Mouse (Mus musculus) kidney, postnatal 36 days (tissue): Measurements from ENCODE around the gene Klk1b5.
"Not testable (repeated sequence)": the region's sequence is repeated elsewhere in the genome, so short reads cannot be mapped to it uniquely, and the experiment has no call there.

Experiments
- DNase-seq, 2 experiments: peaks; one replicate each; pipeline ENCODE4 v3.0.0; 2021 to 2022; ENCODE audit warnings: mixed read lengths in 2 of 2

The Klk1b5 gene

GRCm38 (mm10) chr7:44215645-44216044 is at the start of gene Klk1b5:
TSS of gene Klk1b5 (plus strand) at chr7:44215945.
- DNase-seq = no peak

- DNase-seq = peak; percentile 49 to 57
These were observed 36.3 kb upstream of the Klk1b5 start for GRCm38 (mm10) chr7:44179299-44180045.

DNA sequence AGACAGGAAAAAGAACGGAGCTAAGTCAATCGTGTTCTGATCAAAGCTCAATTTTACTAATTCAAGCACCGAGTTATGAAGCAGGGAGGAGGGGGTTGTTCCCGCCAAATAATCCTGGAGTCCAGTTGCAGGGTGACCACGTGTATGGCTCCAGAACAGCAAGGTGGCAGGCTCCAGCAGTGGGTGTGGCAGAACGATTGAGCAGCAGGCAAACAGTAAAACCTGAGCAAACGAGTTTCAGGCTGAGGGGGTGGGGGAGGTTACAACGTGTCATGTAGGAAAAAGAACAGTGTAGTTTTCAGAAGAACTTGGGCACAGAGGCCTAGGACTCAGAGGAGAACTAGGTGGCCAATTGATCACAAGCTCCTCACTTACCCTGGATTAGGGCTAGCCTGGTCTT is 29.2 kb upstream of the Klk1b5 start:
- DNase-seq = peak; percentile 16 to 37

DNA sequence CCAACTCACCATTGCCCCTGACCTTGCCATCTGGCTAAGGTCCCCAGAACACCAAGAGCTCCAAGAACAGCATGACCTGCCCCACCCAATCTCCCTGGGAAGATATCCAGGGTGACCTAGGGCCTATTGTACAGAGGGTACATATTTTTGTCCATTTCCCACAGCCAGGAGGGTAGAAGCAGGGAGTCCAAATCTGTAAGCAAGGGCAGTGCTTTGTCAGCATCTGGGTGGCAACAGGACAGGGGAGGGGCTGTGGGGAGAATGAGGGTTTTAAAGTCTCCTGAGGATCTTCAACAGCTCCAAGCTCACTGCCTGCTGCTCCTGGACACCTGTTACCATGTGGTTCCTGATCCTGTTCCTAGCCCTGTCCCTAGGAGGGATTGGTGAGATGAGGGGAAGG is 27.8 kb upstream of the Klk1b5 start, which contains the start of gene Klk1b24:
Klk1b24 (plus strand) TSS at position 301 of the 400 bp plus-strand sequence.
- not testable (repeated sequence) for DNase-seq

- not testable (repeated sequence) for DNase-seq
These were observed 22.3 kb upstream of the Klk1b5 start for GRCm38 (mm10) chr7:44193466-44193865.

DNA sequence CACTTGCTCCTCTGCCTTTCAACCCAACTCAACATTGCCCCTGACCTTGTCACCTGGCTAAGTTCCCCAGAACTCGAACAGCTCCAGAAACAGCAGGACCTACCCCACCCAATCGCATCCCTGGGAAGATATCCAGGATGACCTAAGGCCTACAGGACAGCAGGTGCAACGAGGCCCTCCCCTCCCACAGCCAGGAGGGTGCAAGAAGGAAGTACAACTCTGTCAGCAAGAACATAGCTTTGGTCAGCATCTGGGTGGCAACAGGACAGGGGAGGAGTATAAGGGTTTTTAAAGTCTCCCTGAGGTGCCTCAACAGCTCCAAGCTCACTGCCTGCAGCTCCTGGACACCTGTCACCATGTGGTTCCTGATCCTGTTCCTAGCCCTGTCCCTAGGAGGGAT is 17.9 kb upstream of the Klk1b5 start, which contains the start of gene Klk1b3:
Klk1b3 (plus strand) TSS at position 301 of the 400 bp plus-strand sequence.
- no peak for DNase-seq

GRCm38 (mm10) chr7:44207135-44207534 is 8.6 kb upstream of the Klk1b5 start, which contains the start of gene Klk1b4:
TSS of gene Klk1b4 (plus strand) at chr7:44207435.
- DNase-seq = not testable (repeated sequence)

GRCm38 (mm10) chr7:44208307-44208706 is 7.4 kb upstream of the Klk1b5 start:
- DNase-seq = no peak

DNA sequence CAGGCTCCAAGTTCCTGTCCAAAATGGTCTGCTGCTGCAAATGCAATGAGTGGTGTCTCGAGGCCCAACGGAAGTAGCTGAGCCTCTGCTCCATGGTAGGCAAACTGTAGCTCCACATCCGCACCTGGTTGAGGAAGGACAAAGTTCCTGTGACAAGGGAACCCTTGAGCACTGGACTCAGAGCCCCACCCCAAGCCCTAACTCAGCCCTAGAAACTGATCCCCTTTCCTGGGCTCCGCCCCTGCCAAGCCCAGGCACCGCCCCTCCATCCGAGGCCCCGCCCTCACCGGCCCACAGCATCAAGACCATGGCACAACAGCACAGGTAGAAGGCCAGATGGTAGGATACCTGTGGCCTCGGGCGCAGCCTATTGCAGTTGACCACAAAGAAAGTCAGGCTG is 5.9 kb downstream of the Klk1b5 start:
- DNase-seq = not testable (repeated sequence)

GRCm38 (mm10) chr7:44222335-44222734 is 6.6 kb downstream of the Klk1b5 start:
- not testable (repeated sequence) for DNase-seq

DNA sequence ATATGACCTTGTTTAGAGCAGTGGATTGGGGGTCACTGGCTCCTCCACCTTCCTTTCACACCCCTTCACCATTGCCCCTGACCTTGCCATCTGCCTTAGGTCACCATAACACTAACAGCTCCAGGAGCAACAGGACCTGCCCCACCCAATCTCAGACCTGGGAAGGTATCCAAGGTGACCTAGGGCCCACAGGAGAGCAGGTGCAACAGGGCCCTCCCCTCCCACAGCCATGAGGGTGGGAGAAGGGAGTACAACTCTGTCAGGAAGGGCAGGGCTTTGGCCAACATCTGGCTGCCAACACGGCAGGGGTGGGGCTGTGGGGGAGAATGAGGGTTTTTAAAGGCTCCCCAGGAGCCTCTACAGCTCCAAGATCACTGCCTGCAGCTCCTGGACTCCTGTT is 9.3 kb downstream of the Klk1b5 start, which contains the start of gene Klk1:
Klk1 (plus strand) TSS at position 285 of the 400 bp plus-strand sequence.
- peak; percentile 43 to 58 for DNase-seq

DNA sequence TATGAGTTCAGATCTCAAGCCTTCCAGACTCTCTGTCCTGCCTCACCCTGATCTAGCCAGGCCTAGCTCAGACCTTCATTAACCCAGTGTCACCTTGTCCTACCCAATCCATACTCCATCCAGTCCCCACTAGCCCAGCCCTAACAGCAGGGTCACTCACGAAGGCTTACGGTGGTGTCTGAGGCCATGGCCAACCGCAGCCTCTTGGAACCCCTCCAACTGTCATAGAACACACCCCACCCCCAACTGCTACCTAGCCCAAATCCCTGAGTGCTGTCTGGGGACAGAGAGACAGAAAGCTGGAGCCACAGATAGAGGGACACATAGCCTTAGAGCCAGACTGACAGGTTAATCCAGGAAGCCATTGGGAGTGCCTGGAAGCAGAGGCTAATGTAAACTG is 20.2 kb downstream of the Klk1b5 start, which contains the start of gene Gm36864:
Gm36864 (plus strand) TSS at position 269 of the 400 bp plus-strand sequence.
- no peak for DNase-seq

- DNase-seq = no peak
These were observed 24.2 kb downstream of the Klk1b5 start for GRCm38 (mm10) chr7:44239913-44240312.

GRCm38 (mm10) chr7:44240712-44241111 is 25.0 kb downstream of the Klk1b5 start:
- DNase-seq = peak in 1 of 2 experiments; percentile 32

DNA sequence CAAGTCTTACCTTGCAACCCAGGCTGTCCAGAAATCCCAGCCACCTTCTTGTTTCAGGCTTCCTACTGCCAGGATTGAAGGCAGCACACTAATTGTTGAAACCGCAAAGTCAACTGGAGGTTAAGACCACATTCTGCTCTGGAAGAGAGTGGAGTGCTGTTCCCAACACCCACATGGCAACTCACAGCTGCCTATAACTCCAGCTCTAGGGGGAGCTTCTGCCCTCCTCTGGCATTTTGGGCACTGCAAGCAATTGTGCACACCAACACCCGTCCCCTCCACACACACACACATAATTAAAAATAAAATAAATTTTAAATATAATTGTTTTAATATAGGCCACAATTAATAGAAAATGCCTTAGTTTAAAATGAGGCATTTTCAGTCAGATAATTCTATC is 25.4 kb downstream of the Klk1b5 start:
- peak; percentile 23 to 30 for DNase-seq

- DNase-seq = no peak
These were observed 28.3 kb downstream of the Klk1b5 start for GRCm38 (mm10) chr7:44244080-44244479.

GRCm38 (mm10) chr7:44246055-44246983 is 30.6 kb downstream of the Klk1b5 start, which contains the start of the genes 1700028J19Rik and 2410002F23Rik:
TSS of gene 1700028J19Rik (minus strand) at chr7:44246695.
TSS of gene 2410002F23Rik (plus strand) at chr7:44246722.
- peak; percentile 88 to 93 for DNase-seq

GRCm38 (mm10) chr7:44246984-44247470 is 31.3 kb downstream of the Klk1b5 start:
- DNase-seq = no peak

DNA sequence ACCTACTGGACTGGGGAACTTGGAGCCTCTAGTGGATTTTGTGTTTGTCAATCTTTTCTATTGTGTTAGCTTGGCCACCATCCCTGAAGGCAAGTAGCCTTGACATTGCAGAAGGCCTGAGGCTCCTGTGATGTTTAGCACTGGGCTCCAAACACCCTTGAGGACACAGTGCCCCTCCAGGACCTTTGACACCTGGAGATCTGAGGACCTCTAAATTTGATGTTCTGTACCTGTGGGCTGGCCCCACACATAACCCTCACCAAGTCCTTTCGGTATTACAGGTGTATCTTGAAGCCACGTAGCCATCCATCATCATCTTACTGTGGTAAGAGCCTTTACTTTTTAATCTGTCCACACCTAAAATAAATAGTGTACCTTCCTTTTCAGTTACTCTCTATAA is 32.2 kb downstream of the Klk1b5 start:
- no peak for DNase-seq

GRCm38 (mm10) chr7:44249248-44249647 is 33.5 kb downstream of the Klk1b5 start:
- DNase-seq = no peak

DNA sequence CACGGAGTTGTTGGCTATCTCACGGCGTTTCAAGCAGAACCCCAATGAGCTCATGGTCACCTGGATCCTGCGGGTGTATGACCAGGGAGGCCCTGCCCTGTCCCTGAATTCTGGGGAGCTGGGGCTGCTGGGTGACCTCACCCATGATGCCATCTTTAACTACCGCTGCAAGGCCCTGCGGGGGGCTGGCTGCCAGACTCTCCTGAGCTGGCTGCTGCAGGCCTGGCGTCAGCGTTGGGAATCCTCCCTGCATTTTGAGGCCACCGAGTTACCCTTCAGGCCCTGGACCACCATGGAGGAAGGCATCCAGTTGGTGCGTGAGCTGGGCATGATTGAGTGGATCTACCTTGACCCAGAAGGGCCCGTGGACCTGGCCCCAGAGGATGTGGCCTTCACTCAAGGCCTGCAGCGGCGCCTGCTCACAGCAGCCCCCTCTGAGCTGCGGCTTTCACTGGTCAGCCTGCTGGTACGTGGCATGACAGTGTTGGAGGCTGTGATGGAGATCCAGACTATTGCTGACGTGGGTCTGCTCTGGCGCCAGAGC is 35.1 kb downstream of the Klk1b5 start:
- not testable (repeated sequence) for DNase-seq

DNA sequence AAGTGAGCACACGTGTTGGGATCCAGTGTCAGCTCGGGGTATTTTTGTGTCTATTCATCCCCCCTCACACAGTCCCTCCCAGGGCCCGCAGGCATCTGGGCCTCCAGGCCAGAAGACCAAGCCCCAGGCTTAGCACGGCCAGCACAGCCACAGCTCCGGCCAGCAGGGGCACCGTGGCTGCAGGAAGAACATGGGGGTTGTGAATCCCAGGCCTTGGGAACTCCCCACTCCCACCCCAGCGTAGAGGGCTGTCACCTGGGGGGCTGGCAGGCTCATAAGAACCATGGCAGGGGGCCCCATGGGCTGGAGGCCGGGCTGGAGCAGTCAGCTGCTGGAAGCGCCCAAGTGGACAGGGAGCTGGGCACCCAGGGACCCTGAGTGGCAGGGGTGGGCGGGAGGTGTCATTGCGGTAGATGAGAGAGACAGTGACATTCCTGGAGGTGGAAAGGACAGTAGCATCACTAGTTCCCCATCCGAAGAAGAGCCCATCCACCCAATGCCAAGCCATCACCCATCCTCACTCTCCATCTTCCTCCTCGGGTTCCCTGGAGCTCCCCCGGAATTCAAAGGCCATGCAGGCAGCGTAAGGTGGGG is 37.4 kb downstream of the Klk1b5 start:
- DNase-seq = no peak
